Mouse (Mus musculus) megakaryocyte, adult 5-6 weeks (primary cell): ENCODE data around the gene Nedd9. TPM values are rescaled to one million over a fixed set of nuclear protein-coding genes. Genes with fewer than 3 reads are reported as not detected.
A peak's percentile ranks its signal among the peaks of the same experiment; 100 is the strongest.

ENCODE experiments used
- ATAC-seq: 2 replicates; pipeline ENCODE4 v1.8.0; 2016; ENCODE audit warnings: mild to moderate bottlenecking, inconsistent platforms; ENCODE audit not compliant: poor library complexity, severe bottlenecking
- total RNA-seq, 2 experiments: library from RNA; stranded (forward) in 1 of 2; stranded (reverse) in 1 of 2; fragments of 153-499, 151-499 nt in 1 of 2; fragments of 221-1000, 200-1000 nt in 1 of 2; gene quantifications; 2 replicates each; pipeline versions ENCODE4 v1.2.3 to v1.2.4; 2015 to 2017

Gene Nedd9
- total RNA-seq, 2 experiments from 2014 or later, result 50.6 to 74.0 TPM

- no peak for ATAC-seq
Measured at GRCm38 (mm10) chr13:41457030-41457797, 29.9 kb downstream of the Nedd9 start.

- ATAC-seq, result no peak
Measured at GRCm38 (mm10) chr13:41456292-41457029, 30.7 kb downstream of the Nedd9 start.

GRCm38 (mm10) chr13:41453227-41454193, 33.7 kb downstream of the Nedd9 start:
- no peak for ATAC-seq

- no peak for ATAC-seq
Measured at GRCm38 (mm10) chr13:41450821-41451220, 36.3 kb downstream of the Nedd9 start.

- ATAC-seq, result peak; percentile 48; the same call in 1 of the 2 replicates
Measured at GRCm38 (mm10) chr13:41449211-41449610, 38.0 kb downstream of the Nedd9 start.

- ATAC-seq, result no peak
Measured at GRCm38 (mm10) chr13:41447209-41447608, 40.0 kb downstream of the Nedd9 start.

- ATAC-seq, result peak; percentile 90
Measured at GRCm38 (mm10) chr13:41446591-41446990, 40.6 kb downstream of the Nedd9 start.

- ATAC-seq, result no peak
Measured at GRCm38 (mm10) chr13:41445067-41445808, 41.9 kb downstream of the Nedd9 start.

GRCm38 (mm10) chr13:41444230-41444629, 42.9 kb downstream of the Nedd9 start:
- no peak for ATAC-seq

- ATAC-seq, result no peak
Measured at GRCm38 (mm10) chr13:41442145-41442544, 45.0 kb downstream of the Nedd9 start.

- ATAC-seq, result 0 out of 2 replicates have a peak, but pooled peaks have one; percentile 51
Measured at GRCm38 (mm10) chr13:41440205-41440604, 47.0 kb downstream of the Nedd9 start.

GRCm38 (mm10) chr13:41437390-41437789, 49.8 kb downstream of the Nedd9 start:
- ATAC-seq, result peak; percentile 65

- no peak for ATAC-seq
Measured at GRCm38 (mm10) chr13:41436731-41437130, 50.4 kb downstream of the Nedd9 start.

GRCm38 (mm10) chr13:41433201-41433600, 54.0 kb downstream of the Nedd9 start:
- peak; percentile 76 for ATAC-seq

GRCm38 (mm10) chr13:41431795-41432194, 55.4 kb downstream of the Nedd9 start:
- no peak for ATAC-seq

- no peak for ATAC-seq
Measured at GRCm38 (mm10) chr13:41427046-41427445, 60.1 kb downstream of the Nedd9 start.

GRCm38 (mm10) chr13:41423463-41424074, 63.6 kb downstream of the Nedd9 start:
- ATAC-seq, result no peak

- ATAC-seq, result no peak
Measured at GRCm38 (mm10) chr13:41422581-41422980, 64.6 kb downstream of the Nedd9 start.

- no peak for ATAC-seq
Measured at GRCm38 (mm10) chr13:41420376-41420775, 66.8 kb downstream of the Nedd9 start.
